Mouse (Mus musculus): ENCODE data around the gene Ipo11. TPM values are rescaled to one million over a fixed set of nuclear protein-coding genes. Genes with fewer than 3 reads are reported as not detected.
A peak's percentile ranks its signal among the peaks of the same experiment; 100 is the strongest.

Gene Ipo11
- total and polyA plus RNA-seq, 3 experiments = 37.2 to 40.2 TPM; not detected in 1

- H3K9me3 ChIP-seq (replicated peaks; ENCODE audit: insufficient read depth, low read length) = no peaks in the 10 kb centered on the region
- peaks cover 13 to 23% of the 10 kb centered on the region in 2 experiments for H3K36me3 ChIP-seq (ENCODE audit: control insufficient read depth in 1 of 2, insufficient read depth in 2 of 2, low read length in 2 of 2)
- no peaks in the 10 kb centered on the region for H3K27me3 ChIP-seq (ENCODE audit: control insufficient read depth in 1 of 2, insufficient read depth in 2 of 2, low read length in 2 of 2)
- no peak overlapping the region for H3K9ac ChIP-seq (ENCODE audit: control insufficient read depth, low read depth, low read length, poor library complexity, severe bottlenecking)
- peak; percentile 66 for DNase-seq (ENCODE audit: low read depth, low spot score)
- H3K4me3 ChIP-seq (ENCODE audit: control insufficient read depth in 1 of 2, insufficient read depth in 1 of 2, low read depth in 2 of 2, low read length in 2 of 2) = no peak overlapping the region
- no peak for TF ChIP-seq POLR2AphosphoS2 (IDR thresholded peaks at IDR 0.05; ENCODE audit: low read length)
- 0 out of 2 replicates have a peak, but pooled peaks have one; percentile 23 for TF ChIP-seq MXI1 (IDR thresholded peaks at IDR 0.05; ENCODE audit: low read depth, low read length)
- TF ChIP-seq TCF12 (IDR thresholded peaks at IDR 0.05; ENCODE audit: low read depth, low read length) = peak; percentile 72
- no peak for TF ChIP-seq MAX (IDR thresholded peaks at IDR 0.05; ENCODE audit: low read length)
- peak; percentile 49 for TF ChIP-seq GATA1 (IDR thresholded peaks at IDR 0.05; ENCODE audit: low read depth, low read length)
- peak; percentile 73 for TF ChIP-seq TAL1 (IDR thresholded peaks at IDR 0.05; ENCODE audit: low read length)
- peak in 1 of 2 experiments; percentile 67; a peak in 3 of 4 replicates for TF ChIP-seq EP300 (IDR thresholded peaks at IDR 0.05; ENCODE audit: low read depth in 1 of 2, low read length in 2 of 2)
- no peak for TF ChIP-seq MAFK (IDR thresholded peaks at IDR 0.05; ENCODE audit: borderline replicate concordance, low read depth, low read length)
- 0 out of 2 replicates have a peak, but pooled peaks have one; percentile 23 for TF ChIP-seq SIN3A (IDR thresholded peaks at IDR 0.05; ENCODE audit: low read length)
- H3K4me1 ChIP-seq (ENCODE audit: control insufficient read depth in 1 of 2, insufficient read depth in 2 of 2, low read length in 2 of 2) = peaks cover 3% of the 10 kb centered on the region in 2 experiments; a peak in 1 of 4 replicates
- H3K27ac ChIP-seq (ENCODE audit: control insufficient read depth, low read depth, low read length) = peak overlapping the region; percentile 6; the same call in 1 of the 2 replicates
- peaks cover 6% of the 10 kb centered on the region; the same call in 1 of the 2 replicates for H3K79me2 ChIP-seq (ENCODE audit: control insufficient read depth, insufficient read depth, low read length, poor library complexity)
Measured at GRCm38 (mm10) chr13:106913125-106913736, 23.5 kb downstream of the Ipo11 start.

DNA sequence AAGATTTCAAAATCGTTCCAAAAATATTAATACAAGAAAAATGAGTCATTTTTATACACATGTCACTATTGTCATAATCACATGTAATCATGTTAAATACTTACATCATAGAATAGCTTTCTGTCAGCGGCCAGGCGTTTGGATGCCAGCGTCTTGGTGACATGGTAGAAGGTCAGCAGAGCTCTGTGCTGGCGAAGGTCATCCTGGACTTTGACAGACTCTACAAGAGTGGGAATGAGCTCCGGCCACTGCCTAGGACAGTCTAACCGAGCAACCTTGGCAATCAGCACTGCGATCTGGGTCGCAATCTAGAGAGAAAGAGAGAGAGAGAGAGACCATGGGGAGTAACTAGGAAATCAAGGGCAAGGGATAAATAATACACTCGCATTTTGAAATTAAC, 26.7 kb downstream of the Ipo11 start:
- Histone ChIP-seq H3K27ac (ENCODE audit: control insufficient read depth, low read depth, low read length) (no peak overlapping the region), H3K4me3 (ENCODE audit: control insufficient read depth in 1 of 2, insufficient read depth in 1 of 2, low read depth in 2 of 2, low read length in 2 of 2) (no peak overlapping the region), H3K36me3 (ENCODE audit: control insufficient read depth in 1 of 2, insufficient read depth in 2 of 2, low read length in 2 of 2) (peaks cover 13 to 18% of the 10 kb centered on the region in 2 experiments), H3K27me3 (ENCODE audit: control insufficient read depth in 1 of 2, insufficient read depth in 2 of 2, low read length in 2 of 2) (no peaks in the 10 kb centered on the region), H3K4me1 (ENCODE audit: control insufficient read depth in 1 of 2, insufficient read depth in 2 of 2, low read length in 2 of 2) (peaks cover 3% of the 10 kb centered on the region in 2 experiments; a peak in 1 of 4 replicates), H3K9me3 (replicated peaks; ENCODE audit: insufficient read depth, low read length) (no peaks in the 10 kb centered on the region), H3K9ac (ENCODE audit: control insufficient read depth, low read depth, low read length, poor library complexity, severe bottlenecking) (no peak overlapping the region), H3K79me2 (ENCODE audit: control insufficient read depth, insufficient read depth, low read length, poor library complexity) (peaks cover 4% of the 10 kb centered on the region; the same call in 1 of the 2 replicates)
- no peak for DNase-seq (ENCODE audit: low read depth, low spot score)
- TF ChIP-seq MYB (IDR thresholded peaks at IDR 0.05; ENCODE audit: low read depth, low read length) = no peak
- no peak for TF ChIP-seq MAFK (IDR thresholded peaks at IDR 0.05; ENCODE audit: borderline replicate concordance, low read depth, low read length)
- TF ChIP-seq SIN3A (IDR thresholded peaks at IDR 0.05; ENCODE audit: low read length) = no peak
- TF ChIP-seq ZC3H11A (IDR thresholded peaks at IDR 0.05; ENCODE audit: low read depth, low read length) = no peak
- no peak for TF ChIP-seq TCF12 (IDR thresholded peaks at IDR 0.05; ENCODE audit: low read depth, low read length)
- TF ChIP-seq MEF2A (IDR thresholded peaks at IDR 0.05; ENCODE audit: extremely low read depth, insufficient replicate concordance, low read depth, low read length, poor library complexity, severe bottlenecking) = no peak
- TF ChIP-seq TBP (IDR thresholded peaks at IDR 0.05; ENCODE audit: low read depth, low read length) = no peak
- TF ChIP-seq RCOR1 (IDR thresholded peaks at IDR 0.05; ENCODE audit: low read depth, low read length) = no peak
- TF ChIP-seq EP300 (IDR thresholded peaks at IDR 0.05; ENCODE audit: low read depth in 1 of 2, low read length in 2 of 2) = no peak

Measured in MEL (cell line).